Mouse (Mus musculus): ENCODE measurements at regions not wholly inside any gene's neighbourhood (a gene's known extent, or its start where the extent isn't known, plus 50 kb on each side); places are given as distances from the start of the nearest gene placed in this dataset.

- TF ChIP-seq CTCF (IDR thresholded peaks at IDR 0.05; ENCODE audit: low read depth): no peak
- whole genome bisulfite sequencing: 25% methylated on average over 8 of the region's 8 CpGs
- no peak overlapping the region for H3K4me3 ChIP-seq (ENCODE audit: low read depth, low read length)
Measured at GRCm38 (mm10) chr17:78023507-78024355, 176.3 kb upstream of the Crim1 start.

GRCm38 (mm10) chr17:78024356-78024723, 175.7 kb upstream of the Crim1 start:
- H3K9ac ChIP-seq (ENCODE audit: low read depth, low read length): no peak overlapping the region
- no peaks in the 10 kb centered on the region for H3K27me3 ChIP-seq (replicated peaks; ENCODE audit: control insufficient read depth, insufficient read depth, low read length)
- no peak overlapping the region for H3K4me2 ChIP-seq (replicated peaks; ENCODE audit: low read depth)
- H3K36me3 ChIP-seq (ENCODE audit: control insufficient read depth, insufficient read depth): no peaks in the 10 kb centered on the region
- H3K9me3 ChIP-seq (ENCODE audit: control insufficient read depth): no peaks in the 10 kb centered on the region
- H3K27ac ChIP-seq (ENCODE audit: low read depth, low read length): no peak overlapping the region
- WGBS: 42% methylated on average over 3 of the region's 3 CpGs
- no peaks in the 10 kb centered on the region for H3K4me1 ChIP-seq (replicated peaks; ENCODE audit: control insufficient read depth, insufficient read depth, low read length)
- no peak overlapping the region for H3K4me3 ChIP-seq (ENCODE audit: low read depth, low read length)
- TF ChIP-seq CTCF (IDR thresholded peaks at IDR 0.05; ENCODE audit: low read depth): no peak
- no peak for ATAC-seq

More at GRCm38 (mm10) chr17:78023507-78024355, 176.3 kb upstream of the Crim1 start:
- H3K4me2 ChIP-seq (replicated peaks; ENCODE audit: low read depth): no peak overlapping the region
- H3K27me3 ChIP-seq (replicated peaks; ENCODE audit: control insufficient read depth, insufficient read depth, low read length): no peaks in the 10 kb centered on the region
- H3K36me3 ChIP-seq (ENCODE audit: control insufficient read depth, insufficient read depth): no peaks in the 10 kb centered on the region
- no peaks in the 10 kb centered on the region for H3K4me1 ChIP-seq (replicated peaks; ENCODE audit: control insufficient read depth, insufficient read depth, low read length)
- no peak overlapping the region for H3K27ac ChIP-seq (ENCODE audit: low read depth, low read length)
- no peaks in the 10 kb centered on the region for H3K9me3 ChIP-seq (ENCODE audit: control insufficient read depth)
- no peak overlapping the region for H3K9ac ChIP-seq (ENCODE audit: low read depth, low read length)
- ATAC-seq: no peak

GRCm38 (mm10) chr17:78025294-78025693, 174.8 kb upstream of the Crim1 start:
- no peaks in the 10 kb centered on the region for H3K4me1 ChIP-seq (replicated peaks; ENCODE audit: control insufficient read depth, insufficient read depth, low read length)
- no peak for TF ChIP-seq CTCF (IDR thresholded peaks at IDR 0.05; ENCODE audit: low read depth)
- H3K4me3 ChIP-seq (ENCODE audit: low read depth, low read length): no peak overlapping the region
- H3K9ac ChIP-seq (ENCODE audit: low read depth, low read length): no peak overlapping the region
- no peaks in the 10 kb centered on the region for H3K36me3 ChIP-seq (ENCODE audit: control insufficient read depth, insufficient read depth)
- H3K27ac ChIP-seq (ENCODE audit: low read depth, low read length): no peak overlapping the region
- ATAC-seq: no peak
- H3K27me3 ChIP-seq (replicated peaks; ENCODE audit: control insufficient read depth, insufficient read depth, low read length): no peaks in the 10 kb centered on the region
- 66% methylated on average over 7 of the region's 7 CpGs for WGBS
- H3K4me2 ChIP-seq (replicated peaks; ENCODE audit: low read depth): no peak overlapping the region
- H3K9me3 ChIP-seq (ENCODE audit: control insufficient read depth): no peaks in the 10 kb centered on the region

GRCm38 (mm10) chr17:78035648-78036047, 164.4 kb upstream of the Crim1 start:
- no peaks in the 10 kb centered on the region for H3K4me1 ChIP-seq (replicated peaks; ENCODE audit: control insufficient read depth, insufficient read depth, low read length)
- H3K27me3 ChIP-seq (replicated peaks; ENCODE audit: control insufficient read depth, insufficient read depth, low read length): no peaks in the 10 kb centered on the region
- no peak overlapping the region for H3K27ac ChIP-seq (ENCODE audit: low read depth, low read length)
- no peaks in the 10 kb centered on the region for H3K36me3 ChIP-seq (ENCODE audit: control insufficient read depth, insufficient read depth)
- H3K4me3 ChIP-seq (ENCODE audit: low read depth, low read length): no peak overlapping the region
- 79% methylated on average over 3 of the region's 3 CpGs for WGBS
- no peak for ATAC-seq
- H3K4me2 ChIP-seq (replicated peaks; ENCODE audit: low read depth): no peak overlapping the region
- H3K9ac ChIP-seq (ENCODE audit: low read depth, low read length): no peak overlapping the region
- no peaks in the 10 kb centered on the region for H3K9me3 ChIP-seq (ENCODE audit: control insufficient read depth)
- peak; percentile 52 for TF ChIP-seq CTCF (IDR thresholded peaks at IDR 0.05; ENCODE audit: low read depth)

GRCm38 (mm10) chr17:78040338-78040737, 159.7 kb upstream of the Crim1 start:
- Histone ChIP-seq H3K27ac (ENCODE audit: low read depth, low read length) (no peak overlapping the region), H3K36me3 (ENCODE audit: control insufficient read depth, insufficient read depth) (no peaks in the 10 kb centered on the region), H3K27me3 (replicated peaks; ENCODE audit: control insufficient read depth, insufficient read depth, low read length) (no peaks in the 10 kb centered on the region), H3K9ac (ENCODE audit: low read depth, low read length) (no peak overlapping the region), H3K9me3 (ENCODE audit: control insufficient read depth) (no peaks in the 10 kb centered on the region), H3K4me2 (replicated peaks; ENCODE audit: low read depth) (no peak overlapping the region), H3K4me1 (replicated peaks; ENCODE audit: control insufficient read depth, insufficient read depth, low read length) (no peaks in the 10 kb centered on the region), H3K4me3 (ENCODE audit: low read depth, low read length) (no peak overlapping the region)
- ATAC-seq: no peak
- 85% methylated on average over 1 of the region's 1 CpGs for WGBS
- TF ChIP-seq CTCF (IDR thresholded peaks at IDR 0.05; ENCODE audit: low read depth): no peak

- no peaks in the 10 kb centered on the region for H3K4me1 ChIP-seq (replicated peaks; ENCODE audit: control insufficient read depth, insufficient read depth, low read length)
- WGBS: 90% methylated on average over 4 of the region's 4 CpGs
- H3K9ac ChIP-seq (ENCODE audit: low read depth, low read length): no peak overlapping the region
- H3K27me3 ChIP-seq (replicated peaks; ENCODE audit: control insufficient read depth, insufficient read depth, low read length): no peaks in the 10 kb centered on the region
- H3K9me3 ChIP-seq (ENCODE audit: control insufficient read depth): no peaks in the 10 kb centered on the region
- H3K36me3 ChIP-seq (ENCODE audit: control insufficient read depth, insufficient read depth): no peaks in the 10 kb centered on the region
- no peak overlapping the region for H3K4me3 ChIP-seq (ENCODE audit: low read depth, low read length)
- TF ChIP-seq CTCF (IDR thresholded peaks at IDR 0.05; ENCODE audit: low read depth): peak; percentile 21; the same call in 1 of the 2 replicates
- H3K27ac ChIP-seq (ENCODE audit: low read depth, low read length): no peak overlapping the region
- no peak overlapping the region for H3K4me2 ChIP-seq (replicated peaks; ENCODE audit: low read depth)
- no peak for ATAC-seq
Measured at GRCm38 (mm10) chr17:78041204-78041603, 158.8 kb upstream of the Crim1 start.

Data from intestine, postnatal 0 days (tissue).